Mouse (Mus musculus) intestine, embryonic 16.5 days (tissue): ENCODE measurements around the gene Atp8b3. TPM values are rescaled to one million over a fixed set of nuclear protein-coding genes. Genes with fewer than 3 reads are reported as not detected.

ENCODE experiments used
- ATAC-seq: fragments of 200-750 bp; cut with Nextera tagmentation; 2 replicates; pipeline ENCODE4 v1.8.0; 2017; ENCODE audit warnings: moderate TSS enrichment, moderate library complexity
- H3K27ac ChIP-seq: fragments of 300-500 bp; sonication (generic); 2 replicates; pipeline ENCODE4 v1.5.1; 2014; ENCODE audit warnings: mild to moderate bottlenecking, low read length
- H3K27me3 ChIP-seq: fragments of 300-500 bp; sonication (generic); replicated peaks from 2 replicates; pipeline ENCODE4 v1.6.1; 2014; ENCODE audit warnings: low read length, control low read depth, mixed read lengths; ENCODE audit not compliant: control insufficient read depth, insufficient read depth
- H3K36me3 ChIP-seq: fragments of 300-500 bp; sonication (generic); 2 replicates; pipeline ENCODE4 v1.6.1; 2014; ENCODE audit warnings: low read length, control low read depth; ENCODE audit not compliant: control insufficient read depth, insufficient read depth
- H3K4me1 ChIP-seq: fragments of 300-500 bp; sonication (generic); 2 replicates; pipeline ENCODE4 v1.6.1; 2014; ENCODE audit warnings: low read length, control low read depth, mixed read lengths; ENCODE audit not compliant: control insufficient read depth, insufficient read depth
- H3K4me2 ChIP-seq: fragments of 300-500 bp; sonication (generic); 2 replicates; pipeline ENCODE4 v1.6.1; 2014; ENCODE audit warnings: low read depth, low read length, control low read depth
- H3K4me3 ChIP-seq: fragments of 300-500 bp; sonication (generic); 2 replicates; pipeline ENCODE4 v1.5.1; 2014; ENCODE audit warnings: mild to moderate bottlenecking, low read length
- H3K9ac ChIP-seq: fragments of 300-500 bp; sonication (generic); 2 replicates; pipeline ENCODE4 v1.6.1; 2014; ENCODE audit warnings: low read depth, low read length
- H3K9me3 ChIP-seq: fragments of 300-500 bp; sonication (generic); 2 replicates; pipeline ENCODE4 v1.6.1; 2016; ENCODE audit warnings: low read length, control low read depth; ENCODE audit not compliant: control insufficient read depth
- WGBS: fragments of 180-500 bp; shearing (Covaris S2); extraction: QIAGEN DNeasy Blood & Tissue Kit; methylation state at CpG from one replicate; pipeline ENCODE4 v1.1.7; 2014; 5-methylcytosine and 5-hydroxymethylcytosine counted together
- polyA plus RNA-seq: library from polyadenylated mRNA; unstranded; fragments of >200 nt; fragmentation: Nextera tagmentation; extraction: Ambion mirVana; gene quantifications from 2 replicates; pipeline ENCODE4 v1.2.1, GENCODE M21; 2015

Gene Atp8b3
- polyA plus RNA-seq, 1 experiment from 2014 or later, result 0.17 TPM

GRCm38 (mm10) chr10:80535711-80536110 lies 3.2 kb downstream of the Atp8b3 start:
- Histone ChIP-seq H3K27me3 (peaks cover 18% of the 10 kb centered on the region), H3K9me3 (no peaks in the 10 kb centered on the region), H3K4me1 (peaks cover 14% of the 10 kb centered on the region), H3K4me3 (no peak overlapping the region; the same call in 1 of the 2 replicates), H3K36me3 (no peaks in the 10 kb centered on the region), H3K27ac (no peak overlapping the region), H3K9ac (0 out of 2 replicates have a peak overlapping the region, but pooled peaks have one; percentile 37), H3K4me2 (peak overlapping the region; percentile 37; the same call in 1 of the 2 replicates)
- 12% methylated on average over 13 of the region's 13 CpGs for WGBS
- no peak for ATAC-seq

DNA sequence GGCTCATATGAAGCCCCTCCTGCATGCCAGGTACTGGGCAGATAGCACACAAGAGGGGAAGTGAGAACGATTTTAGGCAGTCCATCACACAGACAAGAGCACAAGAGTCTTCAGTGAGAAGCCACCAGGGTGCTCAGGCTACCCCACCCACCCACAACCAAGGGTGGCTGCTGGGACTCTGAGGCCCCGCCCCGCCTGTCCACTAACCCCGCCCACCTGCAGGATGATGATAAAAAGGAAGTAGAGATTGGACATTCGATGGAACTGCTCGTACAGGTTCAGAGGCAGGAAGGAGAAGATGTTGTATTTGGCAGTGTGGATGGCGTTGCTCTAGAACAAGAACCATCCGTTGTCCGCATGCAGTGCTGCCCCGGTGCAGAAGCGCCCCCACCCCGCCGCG lies 3.9 kb downstream of the Atp8b3 start:
- H3K27me3 ChIP-seq, result peaks cover 18% of the 10 kb centered on the region
- H3K27ac ChIP-seq, result no peak overlapping the region
- H3K9ac ChIP-seq, result no peak overlapping the region; the same call in 1 of the 2 replicates
- no peaks in the 10 kb centered on the region for H3K36me3 ChIP-seq
- H3K4me1 ChIP-seq, result peaks cover 14% of the 10 kb centered on the region
- WGBS, result 7% methylated on average over 14 of the region's 14 CpGs
- peak overlapping the region; percentile 37; the same call in 1 of the 2 replicates for H3K4me2 ChIP-seq
- no peaks in the 10 kb centered on the region for H3K9me3 ChIP-seq
- no peak for ATAC-seq
- H3K4me3 ChIP-seq, result peak overlapping the region; percentile 21; the same call in 1 of the 2 replicates

- Histone ChIP-seq H3K4me2 (no peak overlapping the region), H3K9ac (no peak overlapping the region), H3K27ac (no peak overlapping the region), H3K27me3 (peaks cover 18% of the 10 kb centered on the region), H3K9me3 (no peaks in the 10 kb centered on the region), H3K4me3 (no peak overlapping the region), H3K4me1 (peaks cover 10% of the 10 kb centered on the region), H3K36me3 (no peaks in the 10 kb centered on the region)
- peak; percentile 65 for ATAC-seq
- WGBS, result 13% methylated on average over 7 of the region's 7 CpGs
Observed at GRCm38 (mm10) chr10:80533704-80534103, 5.2 kb downstream of the Atp8b3 start.

GRCm38 (mm10) chr10:80532783-80533182 lies 6.1 kb downstream of the Atp8b3 start:
- Histone ChIP-seq H3K4me3 (no peak overlapping the region), H3K4me1 (peaks cover 9% of the 10 kb centered on the region)
- WGBS, result 86% methylated on average over 11 of the region's 11 CpGs

DNA sequence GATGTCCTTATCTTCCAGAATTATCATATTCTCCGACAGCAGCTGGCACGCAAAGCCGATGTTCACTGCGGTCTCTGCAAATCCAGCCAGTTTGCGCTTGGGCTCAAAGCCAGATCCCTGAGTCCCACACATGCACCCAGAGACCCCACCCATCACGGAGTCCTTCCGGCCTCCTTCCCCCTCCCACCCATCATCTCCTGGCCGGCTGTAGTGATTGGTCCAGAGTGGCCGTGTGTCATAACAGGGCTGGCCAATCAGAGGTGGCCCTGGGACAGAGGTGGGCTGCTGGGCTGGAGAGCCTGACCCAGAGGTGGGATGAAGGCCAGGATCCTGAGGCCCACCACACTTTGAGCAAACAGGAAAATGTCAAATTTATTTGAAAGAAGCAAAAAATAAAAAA lies 12.8 kb downstream of the Atp8b3 start:
- Histone ChIP-seq H3K4me2 (peak overlapping the region; percentile 27; the same call in 1 of the 2 replicates), H3K4me3 (no peak overlapping the region), H3K36me3 (no peaks in the 10 kb centered on the region), H3K27me3 (0 out of 2 replicates have a peak, but pooled peaks cover 2% of the 10 kb centered on the region), H3K9me3 (no peaks in the 10 kb centered on the region), H3K27ac (no peak overlapping the region), H3K4me1 (no peaks in the 10 kb centered on the region), H3K9ac (no peak overlapping the region; the same call in 1 of the 2 replicates)
- WGBS, result 19% methylated on average over 9 of the region's 9 CpGs
- ATAC-seq, result peak; percentile 63

More at GRCm38 (mm10) chr10:80532783-80533182, 6.1 kb downstream of the Atp8b3 start:
- ATAC-seq, result no peak
- H3K9ac ChIP-seq, result no peak overlapping the region
- H3K36me3 ChIP-seq, result no peaks in the 10 kb centered on the region
- H3K4me2 ChIP-seq, result no peak overlapping the region
- no peak overlapping the region for H3K27ac ChIP-seq
- H3K27me3 ChIP-seq, result peaks cover 11% of the 10 kb centered on the region; the same call in 1 of the 2 replicates
- H3K9me3 ChIP-seq, result no peaks in the 10 kb centered on the region

DNA sequence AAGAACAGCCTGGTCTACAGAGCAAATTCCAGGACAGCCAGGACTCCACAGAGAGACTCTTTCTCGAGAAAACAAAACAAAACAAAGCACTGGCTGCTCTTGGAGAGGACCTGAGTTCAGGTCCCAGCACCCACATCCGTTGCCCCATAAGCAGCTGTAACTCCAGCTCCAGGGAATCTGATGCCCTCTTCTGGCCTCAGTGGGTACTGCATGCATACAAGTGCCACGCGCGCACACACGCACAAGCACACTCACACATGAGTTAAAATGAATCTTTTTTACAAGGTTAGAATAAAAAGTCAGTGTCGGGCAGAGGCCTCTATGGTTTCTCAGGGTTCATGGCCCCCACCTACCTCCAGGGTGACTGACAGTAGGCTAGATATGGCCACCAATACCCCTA lies 15.6 kb downstream of the Atp8b3 start:
- WGBS, result 89% methylated on average over 7 of the region's 7 CpGs
- H3K4me2 ChIP-seq, result no peak overlapping the region
- H3K27me3 ChIP-seq, result peaks cover 2% of the 10 kb centered on the region; the same call in 1 of the 2 replicates
- H3K36me3 ChIP-seq, result no peaks in the 10 kb centered on the region
- no peaks in the 10 kb centered on the region for H3K4me1 ChIP-seq
- ATAC-seq, result no peak
- H3K27ac ChIP-seq, result no peak overlapping the region
- H3K9ac ChIP-seq, result no peak overlapping the region
- H3K4me3 ChIP-seq, result no peak overlapping the region
- H3K9me3 ChIP-seq, result peaks cover 4% of the 10 kb centered on the region; the same call in 1 of the 2 replicates

DNA sequence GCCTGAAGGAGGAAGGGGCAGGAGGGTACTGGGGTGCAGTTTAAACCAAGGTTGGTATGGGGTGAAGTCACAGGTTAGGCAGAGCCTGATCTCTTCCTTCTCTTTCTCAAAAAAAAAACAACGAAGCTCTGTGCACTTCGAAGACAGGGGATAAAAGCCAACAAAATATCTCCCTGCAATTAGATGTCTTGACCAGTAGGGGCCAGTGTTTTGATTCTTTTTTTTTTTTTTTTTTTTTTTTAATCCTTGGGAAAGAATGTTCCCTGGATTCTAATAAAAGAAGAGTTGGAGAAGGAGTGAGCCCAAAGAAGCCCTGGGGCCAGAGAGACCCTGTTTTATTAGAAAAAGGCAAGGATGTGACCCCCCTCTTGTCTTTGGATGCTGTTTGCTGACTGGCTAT lies 19.6 kb downstream of the Atp8b3 start:
- H3K9me3 ChIP-seq, result peaks cover 4% of the 10 kb centered on the region; the same call in 1 of the 2 replicates
- no peaks in the 10 kb centered on the region for H3K4me1 ChIP-seq
- H3K4me3 ChIP-seq, result no peak overlapping the region
- no peak overlapping the region for H3K27ac ChIP-seq
- H3K36me3 ChIP-seq, result no peaks in the 10 kb centered on the region
- no peak overlapping the region for H3K4me2 ChIP-seq
- H3K27me3 ChIP-seq, result peaks cover 11% of the 10 kb centered on the region
- 76% methylated on average over 2 of the region's 2 CpGs for WGBS
- no peak overlapping the region for H3K9ac ChIP-seq
- no peak for ATAC-seq

GRCm38 (mm10) chr10:80513739-80514138 lies 25.2 kb downstream of the Atp8b3 start:
- 20% methylated on average over 18 of the region's 19 CpGs for WGBS
- Histone ChIP-seq H3K36me3 (no peaks in the 10 kb centered on the region), H3K9ac (no peak overlapping the region), H3K4me2 (no peak overlapping the region), H3K9me3 (no peaks in the 10 kb centered on the region), H3K4me3 (no peak overlapping the region), H3K27me3 (peaks cover 41% of the 10 kb centered on the region), H3K4me1 (peaks cover 6% of the 10 kb centered on the region), H3K27ac (no peak overlapping the region)
- no peak for ATAC-seq

GRCm38 (mm10) chr10:80510273-80510660 lies 28.7 kb downstream of the Atp8b3 start:
- WGBS, result 54% methylated on average over 10 of the region's 10 CpGs
- no peak overlapping the region for H3K27ac ChIP-seq
- H3K4me2 ChIP-seq, result no peak overlapping the region
- no peaks in the 10 kb centered on the region for H3K9me3 ChIP-seq
- H3K4me1 ChIP-seq, result peaks cover 6% of the 10 kb centered on the region
- no peak for ATAC-seq
- H3K36me3 ChIP-seq, result no peaks in the 10 kb centered on the region
- H3K9ac ChIP-seq, result no peak overlapping the region
- H3K4me3 ChIP-seq, result no peak overlapping the region
- H3K27me3 ChIP-seq, result peaks cover 54% of the 10 kb centered on the region
